Mouse (Mus musculus) thymus, adult 2 months (tissue): Measurements from ENCODE around the gene Olfr329-ps.

Experiments used
- CTCF ChIP-seq: fragments of 200-500 bp; IDR thresholded peaks from 2 replicates; pipeline ENCODE4 v1.5.1; 2012; ENCODE audit warnings: mild to moderate bottlenecking, control low read depth, low read length, moderate library complexity, borderline replicate concordance; ENCODE audit not compliant: control insufficient read depth, poor library complexity, insufficient read depth; ENCODE audit errors: extremely low read depth
- POLR2A ChIP-seq: fragments of 200-500 bp; IDR thresholded peaks from 2 replicates; pipeline ENCODE4 v1.6.1; 2012; ENCODE audit warnings: mild to moderate bottlenecking, low read length, control low read depth, moderate library complexity; ENCODE audit not compliant: control insufficient read depth, poor library complexity, insufficient read depth; ENCODE audit errors: extremely low read depth

DNA sequence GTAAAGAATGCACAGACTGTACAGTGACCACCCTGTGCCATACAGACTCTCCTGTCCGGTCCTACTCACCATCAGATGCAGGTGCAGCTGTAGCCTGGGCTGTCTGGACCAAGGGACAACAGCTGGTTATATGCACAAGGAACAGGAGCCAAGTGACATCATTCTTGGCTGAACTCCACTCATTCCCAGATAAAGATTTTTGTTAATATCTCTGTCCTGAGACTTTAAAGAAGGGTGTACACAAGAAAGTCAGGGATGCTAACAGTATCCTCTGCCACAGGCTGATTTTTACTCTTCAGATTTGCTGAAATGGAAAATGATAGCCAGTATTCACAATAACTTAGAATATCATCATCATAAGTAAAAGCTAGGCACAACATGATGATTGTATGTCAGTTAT lies 9.3 kb upstream of the Olfr329-ps start, which contains the start of gene Olfr328:
- no peak for TF ChIP-seq CTCF
- no peak for TF ChIP-seq POLR2A
